Mouse (Mus musculus) liver, adult 2 months (tissue): ENCODE measurements around the gene Mzt1.

Experiments
- CTCF ChIP-seq: fragments of 200-500 bp; IDR thresholded peaks from 2 replicates; pipeline ENCODE4 v1.5.1; 2011; ENCODE audit warnings: low read depth, low read length, control low read depth
- POLR2A ChIP-seq: fragments of 200-500 bp; IDR thresholded peaks from 2 replicates; pipeline ENCODE4 v1.6.1; 2011; ENCODE audit warnings: low read length, control low read depth; ENCODE audit not compliant: insufficient read depth; ENCODE audit errors: extremely low read depth

GRCm38 (mm10) chr14:99063091-99063490 lies 17.2 kb upstream of the Mzt1 start:
- no peak for TF ChIP-seq POLR2A
- TF ChIP-seq CTCF: no peak
